In the genomic region with DNA sequence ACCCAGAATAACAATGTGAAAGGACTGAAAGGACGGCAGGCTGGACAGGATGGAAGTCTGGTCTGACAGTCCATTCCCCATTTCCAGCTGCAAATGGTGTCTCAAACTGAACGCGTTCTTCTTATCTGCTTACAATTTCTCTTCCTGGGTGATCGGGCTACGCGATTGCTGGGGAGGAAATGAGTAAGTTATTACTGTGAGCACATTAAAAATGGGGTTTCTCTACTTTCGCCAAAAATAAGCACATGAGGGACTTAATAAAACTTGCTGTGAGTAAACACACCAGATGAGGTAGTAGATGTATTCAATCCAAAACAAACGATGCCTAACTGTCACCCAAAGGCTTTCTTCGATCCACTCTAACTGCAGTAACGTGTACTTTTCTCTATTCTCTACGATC, we compare ENCODE assay signal across 8 mouse cellular contexts. TPM values are rescaled to one million over a fixed set of nuclear protein-coding genes. Genes with fewer than 3 reads are reported as not detected.
A peak's percentile ranks its signal among the peaks of the same experiment; 100 is the strongest.
DNase-seq lines count a peak whose midpoint lies in the region; ATAC-seq and TF ChIP-seq lines count a peak whose summit lies in the region.

No protein-coding gene starts in this region.

- TF ChIP-seq POLR2A in lung, adult 2 months (IDR thresholded peaks at IDR 0.05; ENCODE audit: borderline replicate concordance, extremely low read depth, low read depth, low read length), result no peak

- H3K9me3 ChIP-seq in forebrain, embryonic 11.5 days (ENCODE audit: control insufficient read depth, low read length), result no peaks in the 10 kb centered on the region
- no peaks in the 10 kb centered on the region for H3K9me3 ChIP-seq in intestine, embryonic 14.5 days (ENCODE audit: control insufficient read depth, low read length)
- no peaks in the 10 kb centered on the region for H3K9me3 ChIP-seq in neural tube, embryonic 14.5 days (ENCODE audit: control insufficient read depth, low read length)

- peak overlapping the region; percentile 63 for H3K4me3 ChIP-seq in forebrain, embryonic 11.5 days (ENCODE audit: low read depth, low read length)
- H3K4me3 ChIP-seq in intestine, embryonic 14.5 days (ENCODE audit: low read depth, low read length), result peak overlapping the region; percentile 74
- peak overlapping the region; percentile 96 for H3K4me3 ChIP-seq in lung, adult 2 months (replicated peaks; ENCODE audit: extremely low read depth, low read depth, low read length)
- H3K4me3 ChIP-seq in neural tube, embryonic 14.5 days (ENCODE audit: low read depth, low read length), result peak overlapping the region; percentile 94

- peak overlapping the region; percentile 76 for H3K9ac ChIP-seq in forebrain, embryonic 11.5 days (ENCODE audit: low read length)
- H3K9ac ChIP-seq in intestine, embryonic 14.5 days (ENCODE audit: low read length), result peak overlapping the region; percentile 81
- H3K9ac ChIP-seq in neural tube, embryonic 14.5 days (replicated peaks; ENCODE audit: low read depth, low read length), result peak overlapping the region; percentile 84

- peak overlapping the region; percentile 41; the same call in 1 of the 2 replicates for H3K27ac ChIP-seq in forebrain, embryonic 11.5 days (ENCODE audit: low read depth, low read length)
- peak overlapping the region; percentile 75; the same call in 1 of the 2 replicates for H3K27ac ChIP-seq in intestine, embryonic 14.5 days (ENCODE audit: low read depth)
- peak overlapping the region; percentile 95 for H3K27ac ChIP-seq in neural tube, embryonic 14.5 days (ENCODE audit: low read depth, low read length)

- H3K4me1 ChIP-seq in forebrain, embryonic 11.5 days (replicated peaks; ENCODE audit: control insufficient read depth, insufficient read depth, low read length), result no peaks in the 10 kb centered on the region; the same call in 1 of the 2 replicates
- 0 out of 2 replicates have a peak, but pooled peaks cover 4% of the 10 kb centered on the region for H3K4me1 ChIP-seq in intestine, embryonic 14.5 days (replicated peaks; ENCODE audit: control insufficient read depth, insufficient read depth, low read length)
- H3K4me1 ChIP-seq in lung, adult 2 months (ENCODE audit: control insufficient read depth, insufficient read depth, low read length), result peaks cover 6% of the 10 kb centered on the region; the same call in 1 of the 2 replicates
- H3K4me1 ChIP-seq in neural tube, embryonic 14.5 days (ENCODE audit: control insufficient read depth, insufficient read depth, low read length), result peaks cover 10% of the 10 kb centered on the region; the same call in 1 of the 2 replicates

- no peaks in the 10 kb centered on the region for H3K36me3 ChIP-seq in forebrain, embryonic 11.5 days (ENCODE audit: control insufficient read depth, insufficient read depth, low read length)
- no peaks in the 10 kb centered on the region for H3K36me3 ChIP-seq in intestine, embryonic 14.5 days (ENCODE audit: control insufficient read depth, insufficient read depth, low read length)
- H3K36me3 ChIP-seq in neural tube, embryonic 14.5 days (ENCODE audit: control insufficient read depth, insufficient read depth, low read length), result no peaks in the 10 kb centered on the region

- ATAC-seq in forebrain, embryonic 11.5 days (replicated peaks; ENCODE audit: low FRiP score), result no peak
- no peak for ATAC-seq in intestine, embryonic 14.5 days (replicated peaks; ENCODE audit: low FRiP score, low TSS enrichment, low read depth)
- no peak for ATAC-seq in neural tube, embryonic 14.5 days (ENCODE audit: low read depth)

- peak; percentile 64 for DNase-seq in CD4-positive helper T cell, adult 2 months (ENCODE audit: low read depth, low spot score)
- DNase-seq in MEL-GATA-1-ER (ENCODE audit: extremely low read depth, low read depth), result peak; percentile 30
- no peak for DNase-seq in forebrain, embryonic 11.5 days (ENCODE audit: low spot score)
- DNase-seq in intestine, embryonic 14.5 days (ENCODE audit: low spot score), result no peak
- DNase-seq in lung, adult 2 months, result peak; percentile 28
- DNase-seq in layer of hippocampus, adult 9-11 months, result no peak
- no peak for DNase-seq in adrenal gland, adult 8-10 months

- no peaks in the 10 kb centered on the region for H3K27me3 ChIP-seq in forebrain, embryonic 11.5 days (ENCODE audit: control insufficient read depth, insufficient read depth, low read length)
- H3K27me3 ChIP-seq in intestine, embryonic 14.5 days (replicated peaks; ENCODE audit: control insufficient read depth, insufficient read depth, low read length), result no peaks in the 10 kb centered on the region
- H3K27me3 ChIP-seq in neural tube, embryonic 14.5 days (ENCODE audit: control insufficient read depth, insufficient read depth, low read length), result no peaks in the 10 kb centered on the region

- TF ChIP-seq CTCF in lung, adult 2 months (IDR thresholded peaks at IDR 0.05; ENCODE audit: insufficient read depth, low read length), result no peak

- 7% methylated on average over 11 of the region's 11 CpGs for WGBS in forebrain, embryonic 11.5 days
- 1% methylated on average over 11 of the region's 11 CpGs for WGBS in intestine, embryonic 14.5 days
- WGBS in lung, adult 2 months, result under 1% methylated on average over 11 of the region's 11 CpGs
- WGBS in neural tube, embryonic 14.5 days, result under 1% methylated on average over 11 of the region's 11 CpGs

- peak overlapping the region; percentile 73 for H3K4me2 ChIP-seq in forebrain, embryonic 11.5 days (ENCODE audit: low read depth, low read length, severe bottlenecking)
- peak overlapping the region; percentile 74 for H3K4me2 ChIP-seq in intestine, embryonic 14.5 days (ENCODE audit: low read length)
- peak overlapping the region; percentile 58 for H3K4me2 ChIP-seq in neural tube, embryonic 14.5 days (ENCODE audit: low read depth, low read length)

RNA-seq across cellular contexts. Expression of gene Arl4a, which starts 1.2 kb away (rescaled TPM):
- polyA plus RNA-seq in forebrain, embryonic 11.5 days (2014; fragmentation: Nextera tagmentation; extraction: Ambion mirVana), result 55.1 and 63.8 TPM in 2 replicates
- 53.6 and 57.7 TPM in 2 replicates for polyA plus RNA-seq in intestine, embryonic 14.5 days (2014; fragmentation: Nextera tagmentation; extraction: Ambion mirVana)
- 7.6 and 7.7 TPM in 2 replicates for polyA plus RNA-seq in lung, adult 2 months (2012; rRNA removed)
- 138 and 165 TPM in 2 replicates for polyA plus RNA-seq in neural tube, embryonic 14.5 days (2014; fragmentation: Nextera tagmentation; extraction: Ambion mirVana)
- 10 to 100 TPM; 21.6 to 46.9 (median 39.5) TPM for total RNA-seq in adrenal gland, adult 8-10 months (2022)

Comparison
In these comparisons a context has a peak if more than half of its experiments do, and no peak if none do; other contexts are left out.
1. DNase-seq: peak in CD4-positive helper T cell, adult 2 months (single experiment), MEL-GATA-1-ER (single experiment) and lung, adult 2 months (single experiment); none in forebrain, embryonic 11.5 days (single experiment), intestine, embryonic 14.5 days (single experiment), layer of hippocampus, adult 9-11 months (single experiment) and adrenal gland, adult 8-10 months (single experiment).
2. H3K27ac ChIP-seq: peak in every context shown above with its lines; median percentile 95 in neural tube, embryonic 14.5 days; 75 in intestine, embryonic 14.5 days; 41 in forebrain, embryonic 11.5 days.
3. Peak in every context shown above with its lines, with median percentiles within 50 percentile points of each other: H3K4me2 ChIP-seq, H3K4me3 ChIP-seq and H3K9ac ChIP-seq.